Mouse (Mus musculus) CD4-positive, CD25-positive, alpha-beta regulatory T cell (primary cell): ENCODE measurements around the gene Gm5868. TPM values are rescaled to one million over a fixed set of nuclear protein-coding genes. Genes with fewer than 3 reads are reported as not detected.

Experiments
- polyA plus RNA-seq: library from polyadenylated mRNA; unstranded; fragments of 100-300 nt; shearing (Covaris generic); gene quantifications from one replicate; pipeline ENCODE4 v1.2.1, GENCODE M21; 2017

The Gm5868 gene
- polyA plus RNA-seq: not detected

GRCm38 (mm10) chr5:72587192-72587681, at the start of gene Gm5868:
TSS of gene Gm5868 (minus strand) at chr5:72587551.

GRCm38 (mm10) chr5:72580970-72581332, 6.4 kb downstream of the Gm5868 start, which contains the start of gene Zar1:
TSS of gene Zar1 (minus strand) at chr5:72581254.

GRCm38 (mm10) chr5:72559544-72560049, 27.8 kb downstream of the Gm5868 start, which contains the start of gene Nfxl1:
TSS of gene Nfxl1 (minus strand) at chr5:72559684.

Other genes starting within 250 kb of the Gm5868 start
- gene Corin, start 83.1 kb downstream of the Gm5868 start, polyA plus RNA-seq: 0.16 TPM
- 12.9 TPM for gene Nfxl1, start 27.9 kb downstream of the Gm5868 start, polyA plus RNA-seq
- not detected for gene Zar1, start 6.3 kb downstream of the Gm5868 start, polyA plus RNA-seq
- gene Cnga1, start 56.7 kb upstream of the Gm5868 start, polyA plus RNA-seq: 2.1 TPM
- 36.3 TPM for gene Nipal1, start 60.2 kb upstream of the Gm5868 start, polyA plus RNA-seq
- gene Txk, start 165.2 kb upstream of the Gm5868 start, polyA plus RNA-seq: 92.5 TPM